In genomic region chr19:57116871-57117501, GRCm38 (mm10) we compare ENCODE assay signal across 8 mouse cellular contexts.
DNase-seq lines count a peak whose midpoint lies in the region; ATAC-seq and TF ChIP-seq lines count a peak whose summit lies in the region.

No protein-coding gene starts in this region.

- no peak overlapping the region for H3K9ac ChIP-seq in hindbrain, embryonic 12.5 days
- peak overlapping the region; percentile 27; the same call in 1 of the 2 replicates for H3K9ac ChIP-seq in limb, embryonic 13.5 days
- H3K9ac ChIP-seq in midbrain, embryonic 15.5 days: 0 out of 2 replicates have a peak overlapping the region, but pooled peaks have one; percentile 8

- no peak for TF ChIP-seq CTCF in bone marrow, adult 2 months (IDR thresholded peaks at IDR 0.05; ENCODE audit: control insufficient read depth, insufficient read depth, low read length)

- intact Hi-C loops in gastrocnemius, postnatal 36 days (cut with DNase I): no loop called here

- peak; percentile 16 for DNase-seq in adrenal gland, postnatal 14 days
- no peak for DNase-seq in adrenal gland, postnatal 36 days
- no peak for DNase-seq in right cerebral cortex, adult 18-20 months
- DNase-seq in gastrocnemius, postnatal 36 days: no peak

- WGBS in bone marrow, adult 2 months: 1% methylated on average over 7 of the region's 7 CpGs
- WGBS in hindbrain, embryonic 12.5 days: 4% methylated on average over 7 of the region's 7 CpGs
- WGBS in limb, embryonic 13.5 days: 6% methylated on average over 7 of the region's 7 CpGs
- 6% methylated on average over 7 of the region's 7 CpGs for WGBS in midbrain, embryonic 15.5 days

- peaks cover 1% of the 10 kb centered on the region; the same call in 1 of the 2 replicates for H3K4me1 ChIP-seq in bone marrow, adult 2 months (ENCODE audit: control insufficient read depth, insufficient read depth, low read length)
- peaks cover 32% of the 10 kb centered on the region for H3K4me1 ChIP-seq in hindbrain, embryonic 12.5 days
- H3K4me1 ChIP-seq in limb, embryonic 13.5 days: peaks cover 48% of the 10 kb centered on the region
- peaks cover 31% of the 10 kb centered on the region for H3K4me1 ChIP-seq in midbrain, embryonic 15.5 days

- no peak for TF ChIP-seq POLR2A in bone marrow, adult 2 months (IDR thresholded peaks at IDR 0.05; ENCODE audit: borderline replicate concordance, control insufficient read depth, low read depth, low read length)

- H3K4me2 ChIP-seq in hindbrain, embryonic 12.5 days (replicated peaks): peak overlapping the region; percentile 47
- peak overlapping the region; percentile 70 for H3K4me2 ChIP-seq in limb, embryonic 13.5 days (replicated peaks)
- H3K4me2 ChIP-seq in midbrain, embryonic 15.5 days: peak overlapping the region; percentile 49

- no peaks in the 10 kb centered on the region for H3K9me3 ChIP-seq in hindbrain, embryonic 12.5 days (replicated peaks)
- H3K9me3 ChIP-seq in limb, embryonic 13.5 days: no peaks in the 10 kb centered on the region
- no peaks in the 10 kb centered on the region for H3K9me3 ChIP-seq in midbrain, embryonic 15.5 days

- ATAC-seq in hindbrain, embryonic 12.5 days (ENCODE audit: low FRiP score): no peak
- no peak for ATAC-seq in limb, embryonic 13.5 days (ENCODE audit: low FRiP score, low read depth)
- no peak for ATAC-seq in midbrain, embryonic 15.5 days (replicated peaks)

- H3K36me3 ChIP-seq in hindbrain, embryonic 12.5 days: no peaks in the 10 kb centered on the region
- H3K36me3 ChIP-seq in limb, embryonic 13.5 days: no peaks in the 10 kb centered on the region
- H3K36me3 ChIP-seq in midbrain, embryonic 15.5 days (replicated peaks): no peaks in the 10 kb centered on the region

- H3K27ac ChIP-seq in bone marrow, adult 2 months (ENCODE audit: control insufficient read depth, insufficient read depth, low read depth, low read length, poor library complexity): peak overlapping the region; percentile 65
- no peak overlapping the region for H3K27ac ChIP-seq in hindbrain, embryonic 12.5 days
- no peak overlapping the region for H3K27ac ChIP-seq in limb, embryonic 13.5 days
- H3K27ac ChIP-seq in midbrain, embryonic 15.5 days: peak overlapping the region; percentile 42

- no peaks in the 10 kb centered on the region for H3K27me3 ChIP-seq in hindbrain, embryonic 12.5 days
- no peaks in the 10 kb centered on the region for H3K27me3 ChIP-seq in limb, embryonic 13.5 days
- no peaks in the 10 kb centered on the region for H3K27me3 ChIP-seq in midbrain, embryonic 15.5 days (replicated peaks)

- H3K4me3 ChIP-seq in bone marrow, adult 2 months (replicated peaks; ENCODE audit: control insufficient read depth, low read depth, low read length): peak overlapping the region; percentile 38
- H3K4me3 ChIP-seq in hindbrain, embryonic 12.5 days: no peak overlapping the region
- peak overlapping the region; percentile 49 for H3K4me3 ChIP-seq in limb, embryonic 13.5 days
- H3K4me3 ChIP-seq in midbrain, embryonic 15.5 days: 0 out of 2 replicates have a peak overlapping the region, but pooled peaks have one; percentile 13

Comparison
In these comparisons a context has a peak if more than half of its experiments do, and no peak if none do; other contexts are left out.
1. H3K27ac ChIP-seq: peak in bone marrow, adult 2 months (single experiment) and midbrain, embryonic 15.5 days (single experiment); none in hindbrain, embryonic 12.5 days (single experiment) and limb, embryonic 13.5 days (single experiment).
2. Peak in every context shown above with its lines, with median percentiles within 50 percentile points of each other: H3K4me2 ChIP-seq.